Mouse (Mus musculus): Measurements from ENCODE around the gene Mad1l1.

Mad1l1 gene

GRCm38 (mm10) chr5:140115434-140116271 lies 205.7 kb downstream of the Mad1l1 start:
- ChIA-PET CTCF (interaction anchor here in 1 of 4 experiments (0.6 kb wide), 1 partner anchor 646 kb away, joined by 5 read pairs; no protein-coding TSS in a partner anchor), POLR2A (interaction anchor here in 2 of 4 experiments (1.0 to 1.5 kb wide), 2 partner anchors 9 to 299 kb away, joined by 4 to 5 read pairs; no protein-coding TSS in a partner anchor)

GRCm38 (mm10) chr5:140114512-140115060 lies 206.8 kb downstream of the Mad1l1 start:
- POLR2A ChIA-PET: interaction anchor here in 1 of 4 experiments (1.4 kb wide), 1 partner anchor 9 kb away, joined by 4 read pairs; no protein-coding TSS in a partner anchor
- CTCF ChIA-PET: interaction anchor here in 1 of 4 experiments (0.5 kb wide), 1 partner anchor 444 kb away, joined by 8 read pairs; no protein-coding TSS in a partner anchor

- CTCF ChIA-PET: interaction anchor here in 1 of 4 experiments (1.2 kb wide), 1 partner anchor 27 kb away, joined by 3 read pairs; no protein-coding TSS in a partner anchor
- POLR2A ChIA-PET: interaction anchor here in 1 of 4 experiments (1.3 to 1.4 kb wide), 2 partner anchors 10 to 11 kb away, joined by 4 read pairs; no protein-coding TSS in a partner anchor
Measured at GRCm38 (mm10) chr5:140113281-140113680, 208.1 kb downstream of the Mad1l1 start.

- POLR2A ChIA-PET: no interaction called here
- CTCF ChIA-PET: no interaction called here
Measured at GRCm38 (mm10) chr5:140110024-140110423, 211.3 kb downstream of the Mad1l1 start.

GRCm38 (mm10) chr5:140107907-140108306 lies 213.4 kb downstream of the Mad1l1 start:
- CTCF ChIA-PET: interaction anchor here in 1 of 4 experiments (0.7 kb wide), 1 partner anchor 88 kb away, joined by 3 read pairs; no protein-coding TSS in a partner anchor
- POLR2A ChIA-PET: interaction anchor here in 1 of 4 experiments (1.6 kb wide), 1 partner anchor 311 kb away, joined by 6 read pairs; the partner anchor contains the start of gene Eif3b

- ChIA-PET CTCF (no interaction called here), POLR2A (interaction anchor here in 1 of 4 experiments (0.6 kb wide), 1 partner anchor 1759 kb away, joined by 3 read pairs; no protein-coding TSS in a partner anchor)
Measured at GRCm38 (mm10) chr5:140106051-140106450, 215.3 kb downstream of the Mad1l1 start.

- CTCF ChIA-PET: no interaction called here
Measured at GRCm38 (mm10) chr5:140104891-140105290, 216.5 kb downstream of the Mad1l1 start.

GRCm38 (mm10) chr5:140102731-140103130 lies 218.6 kb downstream of the Mad1l1 start:
- ChIA-PET CTCF (no interaction called here), POLR2A (interaction anchor here in 1 of 4 experiments (0.5 to 1.6 kb wide), 2 partner anchors 11 to 208 kb away, joined by 3 read pairs; no protein-coding TSS in a partner anchor)

More at GRCm38 (mm10) chr5:140104891-140105290, 216.5 kb downstream of the Mad1l1 start:
- POLR2A ChIA-PET: interaction anchor here in 2 of 4 experiments (0.8 to 1.0 kb wide), 2 partner anchors 12 to 29 kb away, joined by 3 read pairs; no protein-coding TSS in a partner anchor

- POLR2A ChIA-PET: no interaction called here
- CTCF ChIA-PET: no interaction called here
Measured at GRCm38 (mm10) chr5:140101409-140102009, 219.8 kb downstream of the Mad1l1 start.

GRCm38 (mm10) chr5:140098711-140099110 lies 222.6 kb downstream of the Mad1l1 start:
- ChIA-PET CTCF (no interaction called here), POLR2A (interaction anchor here in 1 of 4 experiments (1.3 kb wide), 1 partner anchor 11 kb away, joined by 3 read pairs; no protein-coding TSS in a partner anchor)

- CTCF ChIA-PET: interaction anchor here in 1 of 4 experiments (0.7 kb wide), 1 partner anchor 599 kb away, joined by 5 read pairs; no protein-coding TSS in a partner anchor
- POLR2A ChIA-PET: no interaction called here
Measured at GRCm38 (mm10) chr5:140095203-140095602, 226.1 kb downstream of the Mad1l1 start.

GRCm38 (mm10) chr5:140093489-140093888 lies 227.9 kb downstream of the Mad1l1 start:
- POLR2A ChIA-PET: no interaction called here
- CTCF ChIA-PET: interaction anchor here in 1 of 4 experiments (1.2 kb wide), 1 partner anchor 58 kb away, joined by 3 read pairs; no protein-coding TSS in a partner anchor

- ChIA-PET CTCF (no interaction called here), POLR2A (interaction anchor here in 1 of 4 experiments (0.6 to 1.1 kb wide), 2 partner anchors 8 to 12 kb away, joined by 3 read pairs; no protein-coding TSS in a partner anchor)
Measured at GRCm38 (mm10) chr5:140091601-140092000, 229.8 kb downstream of the Mad1l1 start.

GRCm38 (mm10) chr5:140089263-140089662 lies 232.1 kb downstream of the Mad1l1 start:
- CTCF ChIA-PET: no interaction called here

GRCm38 (mm10) chr5:140087242-140087641 lies 234.1 kb downstream of the Mad1l1 start:
- ChIA-PET CTCF (no interaction called here), POLR2A (interaction anchor here in 1 of 4 experiments (0.5 kb wide), 1 partner anchor 400 kb away, joined by 3 read pairs; no protein-coding TSS in a partner anchor)

More at GRCm38 (mm10) chr5:140089263-140089662, 232.1 kb downstream of the Mad1l1 start:
- POLR2A ChIA-PET: no interaction called here

GRCm38 (mm10) chr5:140084341-140084740 lies 237.0 kb downstream of the Mad1l1 start:
- CTCF ChIA-PET: interaction anchor here in 1 of 4 experiments (0.5 kb wide), 1 partner anchor 40 kb away, joined by 3 read pairs; no protein-coding TSS in a partner anchor
- POLR2A ChIA-PET: interaction anchor here in 1 of 4 experiments (0.6 kb wide), 1 partner anchor 44 kb away, joined by 3 read pairs; no protein-coding TSS in a partner anchor

GRCm38 (mm10) chr5:140083911-140084310 lies 237.4 kb downstream of the Mad1l1 start:
- ChIA-PET CTCF (interaction anchor here in 2 of 4 experiments (0.6 to 1.4 kb wide), 3 partner anchors 22 to 800 kb away, joined by 3 to 4 read pairs (median 3); no protein-coding TSS in a partner anchor), POLR2A (interaction anchor here in 1 of 4 experiments (0.6 to 1.1 kb wide), 2 partner anchors 13 to 1107 kb away, joined by 3 to 4 read pairs; no protein-coding TSS in a partner anchor)

GRCm38 (mm10) chr5:140082204-140082812 lies 239.0 kb downstream of the Mad1l1 start:
- ChIA-PET POLR2A (interaction anchor here in 3 of 4 experiments (0.5 to 0.7 kb wide), 6 partner anchors 9 to 661 kb away, joined by 3 to 6 read pairs (median 4); no protein-coding TSS in a partner anchor), CTCF (interaction anchor here in 1 of 4 experiments (1.4 kb wide), 1 partner anchor 48 kb away, joined by 3 read pairs; no protein-coding TSS in a partner anchor)
